Mouse (Mus musculus) spleen, embryonic (tissue): ENCODE measurements around the gene Hist2h3b.

Experiments
- CTCF ChIA-PET: fragments of 350-600 bp; sonication (Branson Sonifier 250); formaldehyde crosslinking; loops from one replicate; lab custom pipeline; 2022; lab: Charles Lee

Gene Hist2h3b

DNA sequence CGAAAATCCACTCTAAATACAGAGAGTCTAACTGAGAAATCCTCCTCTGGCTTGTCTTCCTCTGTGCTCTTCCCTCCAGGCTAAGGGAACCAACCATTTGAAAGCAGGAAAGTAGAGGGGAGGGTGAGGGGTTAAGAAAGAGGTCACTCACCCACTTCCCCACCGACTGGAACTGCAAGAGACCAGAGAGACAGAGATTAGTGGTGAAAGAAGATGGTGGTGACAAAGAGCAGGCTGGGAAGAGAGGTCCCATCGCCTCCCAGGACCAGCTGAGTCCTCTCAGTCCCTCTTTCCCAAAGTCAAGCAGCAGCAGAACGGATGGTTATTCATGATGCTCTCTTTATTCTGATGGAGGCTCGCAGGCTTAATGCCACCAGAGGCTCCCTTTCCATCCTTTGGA lies 24.9 kb downstream of the Hist2h3b start:
- CTCF ChIA-PET, result interaction anchor here (0.7 kb wide), 1 partner anchor 16 kb away, joined by 4 read pairs; no protein-coding TSS in a partner anchor

DNA sequence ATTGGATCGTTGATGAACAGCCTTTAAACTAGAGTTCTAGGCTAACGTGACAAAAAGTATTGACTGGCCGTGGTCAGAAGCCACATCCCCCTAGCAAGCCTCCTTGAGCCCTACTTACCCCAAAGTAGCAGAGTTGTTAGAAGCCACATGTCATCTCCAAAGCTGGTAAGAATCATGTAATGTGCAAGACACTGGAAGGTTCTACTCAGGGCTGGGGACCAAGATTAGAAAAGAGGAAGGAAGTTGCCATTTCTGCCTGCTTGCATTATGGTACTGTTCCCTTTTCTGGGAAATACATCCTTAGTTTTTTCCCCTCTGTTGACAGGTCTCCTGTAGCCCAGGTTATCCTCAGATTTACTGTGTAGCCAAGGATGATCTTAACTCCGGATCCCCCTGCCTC lies 25.3 kb downstream of the Hist2h3b start, which contains the start of gene Fcgr1:
TSS of gene Fcgr1 (minus strand) at position 183 of the 400 bp plus-strand sequence.
- CTCF ChIA-PET, result interaction anchor here (0.7 kb wide), 1 partner anchor 16 kb away, joined by 4 read pairs; no protein-coding TSS in a partner anchor

DNA sequence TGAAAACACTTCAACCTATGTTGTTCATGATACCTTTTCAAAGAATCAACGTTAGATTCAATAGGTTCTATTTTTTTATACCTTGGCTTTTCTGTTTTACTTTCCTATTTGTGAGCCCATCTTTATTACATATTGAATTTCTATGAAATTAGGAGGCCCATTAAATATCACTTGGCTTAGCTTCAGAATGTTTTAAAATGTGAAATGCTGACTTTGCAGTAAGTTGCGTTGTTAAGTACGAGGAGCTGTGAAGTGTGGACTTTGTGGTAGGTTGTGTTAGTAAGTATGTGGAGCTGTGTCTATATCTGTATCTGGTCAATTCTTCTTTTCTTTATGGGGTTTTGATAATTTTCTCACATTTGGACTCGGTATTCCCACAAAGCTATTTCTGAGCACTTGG lies 29.9 kb downstream of the Hist2h3b start:
- CTCF ChIA-PET, result no interaction called here

DNA sequence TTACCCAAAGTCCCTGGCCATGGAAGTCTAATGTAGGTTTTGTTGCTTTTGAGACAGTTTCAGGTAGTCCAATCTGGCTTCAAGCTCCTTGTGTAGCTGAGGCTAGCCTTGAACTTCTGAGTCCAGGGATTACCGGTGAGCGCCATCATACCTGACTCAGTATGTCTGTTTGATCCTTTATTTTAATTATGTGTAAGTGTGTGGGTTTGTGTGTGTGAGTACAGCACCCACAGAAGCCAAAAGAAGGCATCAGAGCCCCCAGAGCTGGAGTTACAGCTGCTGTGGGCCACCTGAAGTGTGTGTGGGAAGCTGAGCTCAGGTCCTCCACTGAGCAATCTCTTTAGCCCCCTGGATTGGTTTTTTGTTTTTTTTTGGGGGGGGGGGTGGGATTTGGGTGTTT lies 31.1 kb downstream of the Hist2h3b start:
- CTCF ChIA-PET, result no interaction called here

DNA sequence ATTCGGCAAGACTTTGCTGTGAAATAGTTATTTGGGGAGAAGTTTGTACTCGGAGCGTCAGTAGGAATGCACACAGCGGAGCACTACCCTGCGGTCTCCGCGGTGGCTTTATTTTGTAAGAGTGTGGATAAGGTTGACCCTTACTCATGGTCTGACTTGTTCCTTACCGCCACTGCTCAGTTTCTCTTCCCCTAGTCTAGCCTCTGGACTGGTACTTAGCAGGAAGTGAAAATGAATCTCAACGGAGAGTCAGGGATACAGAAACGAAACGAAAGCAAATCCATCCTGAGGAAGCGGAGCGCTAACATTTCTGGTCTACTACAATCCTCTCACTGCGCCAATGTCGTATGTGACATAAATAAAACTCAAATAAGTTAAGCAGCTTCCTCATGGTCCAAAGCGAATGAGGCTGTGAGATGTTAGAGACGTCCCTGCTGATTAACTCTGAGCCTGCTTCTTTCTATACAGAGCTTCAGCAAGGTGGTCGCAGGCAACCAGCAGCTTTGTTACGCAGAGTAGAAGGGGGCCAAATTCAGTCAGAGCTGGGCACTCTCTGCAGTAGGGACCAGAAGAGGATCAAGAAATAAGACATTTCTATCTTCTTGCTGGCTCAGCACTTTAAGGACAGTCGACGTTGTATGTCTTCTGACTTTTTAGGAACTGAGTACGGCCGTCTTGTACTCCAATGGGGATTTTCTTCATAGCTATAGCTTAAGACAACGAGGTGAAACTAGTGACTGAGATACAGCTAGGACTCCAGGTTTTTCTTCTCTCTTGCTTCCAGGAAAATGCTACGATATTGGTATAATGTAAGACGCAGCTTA lies 32.5 kb downstream of the Hist2h3b start:
- CTCF ChIA-PET, result no interaction called here

GRCm38 (mm10) chr3:96302076-96302475 lies 33.6 kb downstream of the Hist2h3b start:
- CTCF ChIA-PET, result no interaction called here

DNA sequence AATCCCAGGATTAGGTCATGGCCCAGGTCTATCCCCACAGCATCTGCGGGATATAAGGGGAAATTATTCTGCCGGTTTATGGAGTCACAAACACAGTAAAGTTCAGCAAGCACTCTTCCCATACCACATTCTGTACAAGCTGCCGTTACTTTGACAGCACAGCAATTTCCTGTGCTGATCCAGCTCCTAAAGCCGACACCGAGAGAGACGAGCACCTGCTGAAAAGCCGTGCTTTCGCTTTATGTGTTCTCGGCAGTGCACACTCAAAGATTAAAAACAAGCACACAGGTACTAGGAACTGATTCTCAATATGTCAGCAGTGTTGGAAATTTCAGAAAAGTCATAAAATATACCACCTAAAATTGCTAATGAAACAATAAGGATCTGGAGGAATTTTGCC lies 38.1 kb downstream of the Hist2h3b start:
- CTCF ChIA-PET, result no interaction called here

GRCm38 (mm10) chr3:96309441-96309840 lies 41.0 kb downstream of the Hist2h3b start:
- CTCF ChIA-PET, result interaction anchor here (1.1 kb wide), 1 partner anchor 31 kb away, joined by 3 read pairs; no protein-coding TSS in a partner anchor

GRCm38 (mm10) chr3:96312341-96313098 lies 44.1 kb downstream of the Hist2h3b start:
- CTCF ChIA-PET, result no interaction called here
